Mouse (Mus musculus) brain, embryonic 14.5 days (tissue): ENCODE results near the gene Rnf26.

Experiments used
- CTCF ChIP-seq: fragments of 200-500 bp; IDR thresholded peaks from 2 replicates; pipeline ENCODE4 v1.5.1; 2012; ENCODE audit warnings: inconsistent platforms, mild to moderate bottlenecking, moderate library complexity, borderline replicate concordance; ENCODE audit not compliant: insufficient read depth, insufficient read length; ENCODE audit errors: extremely low read depth
- POLR2A ChIP-seq: fragments of 200-500 bp; IDR thresholded peaks from 2 replicates; pipeline ENCODE4 v1.6.1; 2012; ENCODE audit warnings: mild to moderate bottlenecking, inconsistent platforms, borderline replicate concordance; ENCODE audit not compliant: poor library complexity, insufficient read depth, insufficient read length, severe bottlenecking; ENCODE audit errors: extremely low read depth

GRCm38 (mm10) chr9:44078136-44078797 is 35.0 kb downstream of the Rnf26 start:
- TF ChIP-seq CTCF (no peak), POLR2A (no peak)
